Mouse (Mus musculus) layer of hippocampus, adult 8-10 months (tissue): ENCODE results near the gene Fkbp9. TPM values are rescaled to one million over a fixed set of nuclear protein-coding genes. Genes with fewer than 3 reads are reported as not detected.

Experiments used
- DNase-seq, 2 experiments: peaks; one replicate each; pipeline ENCODE4 v3.0.0; 2022; ENCODE audit warnings: low spot score in 2 of 2
- total RNA-seq, 4 experiments: library from RNA; stranded (reverse); gene quantifications; 2 replicates each; pipeline ENCODE4 v1.2.4; 2022

Gene Fkbp9
- total RNA-seq, 4 experiments from 2014 or later: 27.4 to 37.3 (median 30.9) TPM

GRCm38 (mm10) chr6:56904982-56905381, 73.1 kb downstream of the Fkbp9 start:
- no peak for DNase-seq

- DNase-seq: no peak
Observed at GRCm38 (mm10) chr6:56905486-56905885, 73.6 kb downstream of the Fkbp9 start.

- no peak for DNase-seq
Observed at GRCm38 (mm10) chr6:56906121-56906846, 74.4 kb downstream of the Fkbp9 start.

- DNase-seq: no peak
Observed at GRCm38 (mm10) chr6:56907973-56908372, 76.1 kb downstream of the Fkbp9 start.

- DNase-seq: no peak
Observed at GRCm38 (mm10) chr6:56908397-56908796, 76.5 kb downstream of the Fkbp9 start.

- peak in 1 of 2 experiments; percentile 63 for DNase-seq
Observed at GRCm38 (mm10) chr6:56908912-56909311, 77.1 kb downstream of the Fkbp9 start.

GRCm38 (mm10) chr6:56910910-56911309, 79.1 kb downstream of the Fkbp9 start:
- DNase-seq: no peak

- no peak for DNase-seq
Observed at GRCm38 (mm10) chr6:56913092-56913858, 81.4 kb downstream of the Fkbp9 start.

GRCm38 (mm10) chr6:56916279-56916678, 84.4 kb downstream of the Fkbp9 start:
- no peak for DNase-seq

GRCm38 (mm10) chr6:56917578-56918368, 85.9 kb downstream of the Fkbp9 start:
- no peak for DNase-seq

GRCm38 (mm10) chr6:56919330-56920044, 87.6 kb downstream of the Fkbp9 start:
- no peak for DNase-seq

- DNase-seq: no peak
Observed at GRCm38 (mm10) chr6:56920222-56921092, 88.6 kb downstream of the Fkbp9 start.

- DNase-seq: no peak
Observed at GRCm38 (mm10) chr6:56923331-56923725, 91.5 kb downstream of the Fkbp9 start.

GRCm38 (mm10) chr6:56923726-56924707, 92.2 kb downstream of the Fkbp9 start, which contains the start of the genes Nt5c3 and Vmn1r4:
Nt5c3 (minus strand) TSS chr6:56923932.
Vmn1r4 (plus strand) TSS chr6:56924015.
- DNase-seq: peak; percentile 94 to 95

Other genes with a start within 250 kb of the Fkbp9 start
- 10 to 100 TPM in 3 of 4 experiments, 1 to 10 TPM in 1; 8.4 to 20.5 (median 15.1) TPM for gene Lsm5, start 127.3 kb upstream of the Fkbp9 start, total RNA-seq
- gene Avl9, start 117.2 kb upstream of the Fkbp9 start, total RNA-seq: 10 to 100 TPM; 39.9 to 53.0 (median 47.3) TPM
- gene Kbtbd2, start 34.2 kb upstream of the Fkbp9 start, total RNA-seq: 10 to 100 TPM; 49.4 to 68.1 (median 56.8) TPM
- 10 to 100 TPM; 35.6 to 39.9 (median 37.9) TPM for gene Nt5c3, start 91.9 kb downstream of the Fkbp9 start, total RNA-seq
- gene Vmn1r4, start 92.0 kb downstream of the Fkbp9 start, total RNA-seq: under 1 TPM in 3 of 4 experiments, not detected in 1; 0.25 to 0.80 (median 0.43) TPM
- not detected for gene Vmn1r5, start 138.2 kb downstream of the Fkbp9 start, total RNA-seq
- not detected for gene Vmn1r6, start 165.2 kb downstream of the Fkbp9 start, total RNA-seq
- not detected for gene Vmn1r7, start 193.3 kb downstream of the Fkbp9 start, total RNA-seq
- gene Vmn1r8, start 200.2 kb downstream of the Fkbp9 start, total RNA-seq: not detected
- gene Vmn1r9, start 234.7 kb downstream of the Fkbp9 start, total RNA-seq: under 1 TPM in 1 of 4 experiments, not detected in 3; 0.07 TPM